Comparison of ENCODE assay signal across 11 mouse cellular contexts in the genomic region with DNA sequence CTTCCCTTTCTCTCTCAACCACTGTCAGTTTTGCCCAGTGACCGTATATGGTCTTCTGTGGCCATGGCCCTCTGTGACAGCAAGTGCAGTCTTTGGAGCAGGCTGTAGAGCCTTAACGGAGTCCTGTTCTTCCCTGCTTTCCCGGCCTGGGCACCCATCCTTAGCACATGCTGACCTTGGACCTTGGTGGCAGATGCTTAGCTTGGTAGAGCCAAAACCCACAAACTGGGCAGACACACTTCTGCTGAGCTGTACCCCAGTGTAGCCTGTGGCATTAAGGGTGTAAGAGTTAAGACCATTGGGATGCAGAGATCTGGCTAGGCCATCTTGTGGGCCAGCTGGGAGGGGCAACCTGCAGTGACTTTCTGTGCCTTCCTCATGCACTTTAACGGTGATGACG. TPM values are rescaled to one million over a fixed set of nuclear protein-coding genes. Genes with fewer than 3 reads are reported as not detected.
DNase-seq lines count a peak whose midpoint lies in the region; ATAC-seq lines count a peak whose summit lies in the region.
"Had no signal": no experiment of that assay in that cellular context is flagged by ENCODE, and none has a peak within 500 bp of the region (broad histone marks: within the 10 kb centered on the region; RNA-seq: fewer than 3 reads in every experiment).

No protein-coding gene starts in this region.

- H3K4me3 ChIP-seq in heart, embryonic 16.5 days (ENCODE audit: low read length) = no peak overlapping the region
- no peak overlapping the region for H3K4me3 ChIP-seq in embryonic facial prominence, embryonic 13.5 days
- no peak overlapping the region for H3K4me3 ChIP-seq in limb, embryonic 15.5 days
- H3K4me3 ChIP-seq: erythroblast, embryonic 14.5 days; hindbrain, embryonic 10.5 days had no signal

- H3K4me2 ChIP-seq in heart, embryonic 16.5 days (ENCODE audit: low read depth, low read length) = peak overlapping the region; percentile 7; the same call in 1 of the 2 replicates
- H3K4me2 ChIP-seq in embryonic facial prominence, embryonic 13.5 days = no peak overlapping the region
- H3K4me2 ChIP-seq in limb, embryonic 15.5 days = no peak overlapping the region

- peaks cover 35% of the 10 kb centered on the region for H3K4me1 ChIP-seq in heart, embryonic 16.5 days (ENCODE audit: control insufficient read depth, insufficient read depth, low read length)
- H3K4me1 ChIP-seq in embryonic facial prominence, embryonic 13.5 days = peaks cover 19% of the 10 kb centered on the region
- peaks cover 24% of the 10 kb centered on the region for H3K4me1 ChIP-seq in limb, embryonic 15.5 days

- H3K36me3 ChIP-seq in heart, embryonic 16.5 days (ENCODE audit: control insufficient read depth, insufficient read depth) = peaks cover 45% of the 10 kb centered on the region
- peaks cover 99% of the 10 kb centered on the region for H3K36me3 ChIP-seq in embryonic facial prominence, embryonic 13.5 days
- H3K36me3 ChIP-seq in limb, embryonic 15.5 days = peaks cover 93% of the 10 kb centered on the region

- H3K27me3 ChIP-seq in heart, embryonic 16.5 days (ENCODE audit: control insufficient read depth, insufficient read depth, low read length) = no peaks in the 10 kb centered on the region
- H3K27me3 ChIP-seq in embryonic facial prominence, embryonic 13.5 days = no peaks in the 10 kb centered on the region
- no peaks in the 10 kb centered on the region for H3K27me3 ChIP-seq in limb, embryonic 15.5 days

- WGBS in heart, embryonic 16.5 days = 55% methylated on average over 5 of the region's 5 CpGs
- WGBS in embryonic facial prominence, embryonic 13.5 days = 79% methylated on average over 5 of the region's 5 CpGs
- 80% methylated on average over 5 of the region's 5 CpGs for WGBS in limb, embryonic 15.5 days

- no peak for ATAC-seq in heart, embryonic 16.5 days (replicated peaks; ENCODE audit: extremely low read depth, insufficient read depth, low FRiP score)
- ATAC-seq in common myeloid progenitor, adult 5-6 weeks (replicated peaks; ENCODE audit: low read depth, poor library complexity, severe bottlenecking) = 0 out of 2 replicates have a peak, but pooled peaks have one; percentile 6
- no peak for ATAC-seq in embryonic facial prominence, embryonic 13.5 days (ENCODE audit: insufficient number of reproducible peaks, insufficient read depth, low FRiP score, low TSS enrichment, low read depth)
- no peak for ATAC-seq in limb, embryonic 15.5 days (ENCODE audit: insufficient number of reproducible peaks, low FRiP score, low TSS enrichment, low read depth)
- ATAC-seq in megakaryocyte-erythroid progenitor cell, adult 5-6 weeks (replicated peaks; ENCODE audit: low FRiP score, low TSS enrichment, poor library complexity, severe bottlenecking) = no peak

- H3K9me3 ChIP-seq in heart, embryonic 16.5 days (replicated peaks; ENCODE audit: control insufficient read depth, low read length) = no peaks in the 10 kb centered on the region
- H3K9me3 ChIP-seq in embryonic facial prominence, embryonic 13.5 days = no peaks in the 10 kb centered on the region
- H3K9me3 ChIP-seq in limb, embryonic 15.5 days = no peaks in the 10 kb centered on the region
- H3K9me3 ChIP-seq: hindbrain, embryonic 10.5 days had no signal

- H3K9ac ChIP-seq in heart, embryonic 16.5 days (ENCODE audit: low read length) = peak overlapping the region; percentile 49
- peak overlapping the region; percentile 54 for H3K9ac ChIP-seq in embryonic facial prominence, embryonic 13.5 days
- peak overlapping the region; percentile 5; the same call in 1 of the 2 replicates for H3K9ac ChIP-seq in limb, embryonic 15.5 days

- intact Hi-C loops in heart, postnatal 10 days (cut with DNase I) = loop anchor here (1.0 kb wide), 2 partner anchors 17 to 27 kb away; no protein-coding TSS in a partner anchor

- H3K27ac ChIP-seq in heart, embryonic 16.5 days (ENCODE audit: low read length) = peak overlapping the region; percentile 96
- H3K27ac ChIP-seq in embryonic facial prominence, embryonic 13.5 days = peak overlapping the region; percentile 76
- peak overlapping the region; percentile 82 for H3K27ac ChIP-seq in limb, embryonic 15.5 days
- H3K27ac ChIP-seq: hindbrain, embryonic 10.5 days had no signal

- no peak for DNase-seq in heart, postnatal 10 days
- no peak for DNase-seq in kidney, adult 8-10 months
- no peak for DNase-seq in adrenal gland, adult 18-20 months (ENCODE audit: low spot score in 2 of 2)

RNA-seq across cellular contexts. Expression of gene Dot1l, which starts 18.8 kb away (rescaled TPM):
- polyA plus RNA-seq in heart, embryonic 16.5 days (2015; fragmentation: Nextera tagmentation; extraction: Ambion mirVana) = 18.8 and 19.2 TPM in 2 replicates
- 10 to 100 TPM; 66.3 to 67.6 TPM for total RNA-seq in heart, postnatal 10 days (2021)
- total RNA-seq in common myeloid progenitor, adult 5-6 weeks (2017) = 7.6 and 19.5 TPM in 2 replicates
- polyA plus RNA-seq in embryonic facial prominence, embryonic 13.5 days (2015; fragmentation: Nextera tagmentation; extraction: Ambion mirVana) = 17.9 and 18.5 TPM in 2 replicates
- polyA plus RNA-seq in limb, embryonic 15.5 days (2015; fragmentation: Nextera tagmentation; extraction: Ambion mirVana) = 14.2 and 15.3 TPM in 2 replicates
- 10 to 100 TPM; 61.0 to 66.4 TPM for total RNA-seq in adrenal gland, adult 18-20 months (2021)
- 67.0 and 83.2 TPM in 2 replicates for total RNA-seq in megakaryocyte-erythroid progenitor cell, adult 5-6 weeks (2014; fragmentation: Nextera tagmentation)
- 9.9 and 14.0 TPM in 2 replicates for total RNA-seq in megakaryocyte-erythroid progenitor cell, adult 5-6 weeks (2017)

RNA-seq across cellular contexts. Expression of gene Sf3a2, which starts 24.2 kb away (rescaled TPM):
- 42.3 and 47.7 TPM in 2 replicates for polyA plus RNA-seq in heart, embryonic 16.5 days (2015; fragmentation: Nextera tagmentation; extraction: Ambion mirVana)
- 10 to 100 TPM; 36.8 to 41.4 TPM for total RNA-seq in heart, postnatal 10 days (2021)
- 26.6 and 46.7 TPM in 2 replicates for total RNA-seq in common myeloid progenitor, adult 5-6 weeks (2017)
- polyA plus RNA-seq in embryonic facial prominence, embryonic 13.5 days (2015; fragmentation: Nextera tagmentation; extraction: Ambion mirVana) = 75.6 and 78.9 TPM in 2 replicates
- 59.0 and 71.7 TPM in 2 replicates for polyA plus RNA-seq in limb, embryonic 15.5 days (2015; fragmentation: Nextera tagmentation; extraction: Ambion mirVana)
- 10 to 100 TPM; 47.8 to 50.5 TPM for total RNA-seq in adrenal gland, adult 18-20 months (2021)
- total RNA-seq in megakaryocyte-erythroid progenitor cell, adult 5-6 weeks (2014; fragmentation: Nextera tagmentation) = 97.7 and 118 TPM in 2 replicates
- total RNA-seq in megakaryocyte-erythroid progenitor cell, adult 5-6 weeks (2017) = 24.1 and 27.1 TPM in 2 replicates

RNA-seq across cellular contexts. Expression of gene Plekhj1, which starts 24.6 kb away (rescaled TPM):
- polyA plus RNA-seq in heart, embryonic 16.5 days (2015; fragmentation: Nextera tagmentation; extraction: Ambion mirVana) = 79.4 and 83.3 TPM in 2 replicates
- total RNA-seq in heart, postnatal 10 days (2021) = 10 to 100 TPM; 32.6 to 32.9 TPM
- 36.7 and 43.0 TPM in 2 replicates for total RNA-seq in common myeloid progenitor, adult 5-6 weeks (2017)
- 118 and 125 TPM in 2 replicates for polyA plus RNA-seq in embryonic facial prominence, embryonic 13.5 days (2015; fragmentation: Nextera tagmentation; extraction: Ambion mirVana)
- 119 and 124 TPM in 2 replicates for polyA plus RNA-seq in limb, embryonic 15.5 days (2015; fragmentation: Nextera tagmentation; extraction: Ambion mirVana)
- 10 to 100 TPM; 69.0 to 87.2 TPM for total RNA-seq in adrenal gland, adult 18-20 months (2021)
- total RNA-seq in megakaryocyte-erythroid progenitor cell, adult 5-6 weeks (2014; fragmentation: Nextera tagmentation) = 114 and 155 TPM in 2 replicates
- total RNA-seq in megakaryocyte-erythroid progenitor cell, adult 5-6 weeks (2017) = 41.1 and 51.5 TPM in 2 replicates

RNA-seq across cellular contexts. Expression of gene Amh, which starts 31.2 kb away (rescaled TPM):
- polyA plus RNA-seq in heart, embryonic 16.5 days (2015; fragmentation: Nextera tagmentation; extraction: Ambion mirVana) = 0.13 and 0.29 TPM in 2 replicates
- total RNA-seq in heart, postnatal 10 days (2021) = under 1 TPM; 0.41 to 0.45 TPM
- total RNA-seq in common myeloid progenitor, adult 5-6 weeks (2017) = 0.58 TPM in 1 of 2 replicates, not detected in the other
- not detected in 2 replicates for polyA plus RNA-seq in embryonic facial prominence, embryonic 13.5 days (2015; fragmentation: Nextera tagmentation; extraction: Ambion mirVana)
- not detected in 2 replicates for polyA plus RNA-seq in limb, embryonic 15.5 days (2015; fragmentation: Nextera tagmentation; extraction: Ambion mirVana)
- 1 to 10 TPM in 1 of 2 experiments, under 1 TPM in 1; 0.83 to 1.5 TPM for total RNA-seq in adrenal gland, adult 18-20 months (2021)
- total RNA-seq in megakaryocyte-erythroid progenitor cell, adult 5-6 weeks (2014; fragmentation: Nextera tagmentation) = 0.59 TPM in 1 of 2 replicates, not detected in the other
- not detected in 2 replicates for total RNA-seq in megakaryocyte-erythroid progenitor cell, adult 5-6 weeks (2017)
- total RNA-seq: megakaryocyte progenitor cell, adult 5-6 weeks had no signal

RNA-seq across cellular contexts. Expression of gene Ap3d1, which starts 31.8 kb away (rescaled TPM):
- 45.7 and 49.5 TPM in 2 replicates for polyA plus RNA-seq in heart, embryonic 16.5 days (2015; fragmentation: Nextera tagmentation; extraction: Ambion mirVana)
- 10 to 100 TPM; 47.6 to 52.5 TPM for total RNA-seq in heart, postnatal 10 days (2021)
- total RNA-seq in common myeloid progenitor, adult 5-6 weeks (2017) = 33.6 and 39.4 TPM in 2 replicates
- 73.3 and 73.5 TPM in 2 replicates for polyA plus RNA-seq in embryonic facial prominence, embryonic 13.5 days (2015; fragmentation: Nextera tagmentation; extraction: Ambion mirVana)
- polyA plus RNA-seq in limb, embryonic 15.5 days (2015; fragmentation: Nextera tagmentation; extraction: Ambion mirVana) = 72.3 and 75.0 TPM in 2 replicates
- 100 to 1,000 TPM in 1 of 2 experiments, 10 to 100 TPM in 1; 97.1 to 104 TPM for total RNA-seq in adrenal gland, adult 18-20 months (2021)
- 54.1 and 79.5 TPM in 2 replicates for total RNA-seq in megakaryocyte-erythroid progenitor cell, adult 5-6 weeks (2014; fragmentation: Nextera tagmentation)
- 36.6 and 37.8 TPM in 2 replicates for total RNA-seq in megakaryocyte-erythroid progenitor cell, adult 5-6 weeks (2017)
